Mouse (Mus musculus): Measurements from ENCODE around the gene Lkaaear1. TPM values are rescaled to one million over a fixed set of nuclear protein-coding genes. Genes with fewer than 3 reads are reported as not detected.

Lkaaear1 gene
- not detected in 2 replicates for total RNA-seq (2014; rRNA removed)
- polyA plus RNA-seq (2015; fragmentation: Nextera tagmentation; extraction: Ambion mirVana), result not detected in 2 replicates

DNA sequence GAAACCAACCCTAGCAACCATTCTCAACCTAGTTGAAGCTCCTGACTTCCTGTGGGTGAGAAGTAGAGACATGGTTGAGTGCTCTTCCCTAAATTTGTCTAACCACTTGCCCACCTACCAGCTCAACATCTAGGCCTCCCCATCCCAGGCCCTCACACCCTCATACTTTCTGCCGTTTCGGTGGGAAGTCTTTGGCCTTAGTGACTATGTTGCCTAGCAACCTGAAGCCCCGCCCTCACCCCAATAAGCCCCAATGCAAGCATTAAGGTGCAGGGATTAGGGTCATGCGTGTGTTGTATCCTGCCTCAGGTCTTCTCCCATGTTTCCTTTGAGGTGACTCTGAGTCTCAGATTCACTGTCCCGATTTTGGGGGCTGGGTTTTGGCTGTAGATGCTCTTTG lies at the start of gene Lkaaear1:
TSS of gene Lkaaear1 (minus strand) at position 202 of the 400 bp plus-strand sequence.
- TF ChIP-seq CTCF (IDR thresholded peaks at IDR 0.05), result no peak
- H3K27ac ChIP-seq (ENCODE audit: low read depth, low read length), result no peak within 1 kb of the TSS
- ATAC-seq (ENCODE audit: low FRiP score), result no peak
- WGBS, result 35% methylated on average over 5 of the region's 5 CpGs
- no peak within 1 kb of the TSS for H3K9ac ChIP-seq (replicated peaks; ENCODE audit: low read length, poor library complexity, severe bottlenecking)
- H3K4me3 ChIP-seq (ENCODE audit: low read depth, low read length), result no peak within 1 kb of the TSS
- H3K4me2 ChIP-seq (ENCODE audit: low read depth, low read length, poor library complexity, severe bottlenecking), result no peak within 1 kb of the TSS
- no peaks in the 10 kb centered on the region for H3K36me3 ChIP-seq (ENCODE audit: insufficient read depth, low read length)
- H3K4me1 ChIP-seq (ENCODE audit: insufficient read depth, low read length), result no peaks in the 10 kb centered on the region
- H3K27me3 ChIP-seq (ENCODE audit: insufficient read depth, low read length), result no peaks in the 10 kb centered on the region
- DNase-seq (ENCODE audit: low spot score), result no peak
- no peaks in the 10 kb centered on the region for H3K9me3 ChIP-seq (ENCODE audit: low read length)

DNA sequence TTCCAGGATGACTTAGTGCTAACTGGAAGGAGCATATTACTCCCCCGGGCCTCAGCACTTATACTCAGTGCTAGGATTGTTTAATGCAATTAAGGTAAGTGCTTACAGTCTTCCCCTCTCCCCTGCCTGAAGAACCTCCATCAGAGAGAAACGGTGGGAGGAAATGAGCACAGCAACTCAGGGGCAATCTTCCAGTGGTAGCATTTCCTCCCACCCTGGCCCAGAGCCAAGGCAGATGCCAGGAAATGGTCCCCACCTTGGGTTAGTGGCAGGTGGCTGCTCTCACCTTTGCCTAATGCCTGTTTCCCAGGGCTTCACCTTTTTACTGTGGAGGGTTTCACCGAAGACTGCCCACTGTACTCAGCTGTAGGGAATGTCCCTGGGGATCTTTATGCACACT lies 31.8 kb upstream of the Lkaaear1 start:
- Histone ChIP-seq H3K9me3 (ENCODE audit: low read length) (no peaks in the 10 kb centered on the region), H3K4me1 (ENCODE audit: insufficient read depth, low read length) (no peaks in the 10 kb centered on the region), H3K36me3 (ENCODE audit: insufficient read depth, low read length) (peaks cover 21% of the 10 kb centered on the region; the same call in 1 of the 2 replicates), H3K27me3 (ENCODE audit: insufficient read depth, low read length) (no peaks in the 10 kb centered on the region), H3K4me2 (ENCODE audit: low read depth, low read length, poor library complexity, severe bottlenecking) (no peak overlapping the region), H3K4me3 (ENCODE audit: low read depth, low read length) (no peak overlapping the region), H3K9ac (replicated peaks; ENCODE audit: low read length, poor library complexity, severe bottlenecking) (no peak overlapping the region), H3K27ac (ENCODE audit: low read depth, low read length) (no peak overlapping the region)
- DNase-seq (ENCODE audit: low spot score) (no peak), ATAC-seq (ENCODE audit: low FRiP score) (no peak)
- 85% methylated on average over 3 of the region's 3 CpGs for WGBS
- TF ChIP-seq CTCF (IDR thresholded peaks at IDR 0.05), result no peak

DNA sequence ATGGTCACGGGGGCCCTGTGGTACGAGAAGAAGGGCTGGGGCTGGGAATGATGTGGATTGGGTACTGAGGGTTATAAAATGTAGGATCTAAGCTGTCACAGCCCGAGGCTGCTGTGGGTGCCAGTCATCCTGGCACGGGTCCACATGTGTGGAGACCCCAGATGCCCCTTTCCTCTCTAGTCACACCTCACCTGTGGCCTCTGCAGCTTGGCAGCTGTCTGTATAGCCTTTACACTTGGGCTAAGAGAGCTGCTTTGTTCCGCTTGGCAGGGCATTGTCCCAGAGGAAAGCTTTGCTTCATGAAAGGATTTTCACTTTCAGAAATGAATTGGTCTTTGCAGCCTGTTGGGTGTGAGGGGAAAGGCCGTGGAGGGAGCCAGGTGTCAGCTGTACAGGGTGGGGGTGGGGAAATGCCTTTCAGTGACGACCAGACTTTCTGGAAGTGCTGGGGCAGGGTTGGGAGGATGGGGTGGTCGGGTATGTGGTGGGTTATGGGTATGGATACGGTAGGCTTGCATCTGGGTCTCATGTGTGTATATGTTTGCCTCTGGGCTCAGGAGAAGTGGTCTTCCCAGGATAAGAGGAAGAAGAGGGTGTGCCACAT lies 29.5 kb upstream of the Lkaaear1 start:
- no peak overlapping the region for H3K4me3 ChIP-seq (ENCODE audit: low read depth, low read length)
- H3K36me3 ChIP-seq (ENCODE audit: insufficient read depth, low read length), result peaks cover 25% of the 10 kb centered on the region; the same call in 1 of the 2 replicates
- 27% methylated on average over 9 of the region's 9 CpGs for WGBS
- H3K27ac ChIP-seq (ENCODE audit: low read depth, low read length), result no peak overlapping the region
- H3K9me3 ChIP-seq (ENCODE audit: low read length), result no peaks in the 10 kb centered on the region
- DNase-seq (ENCODE audit: low spot score) (peak; percentile 46), ATAC-seq (ENCODE audit: low FRiP score) (no peak)
- no peaks in the 10 kb centered on the region for H3K27me3 ChIP-seq (ENCODE audit: insufficient read depth, low read length)
- no peaks in the 10 kb centered on the region for H3K4me1 ChIP-seq (ENCODE audit: insufficient read depth, low read length)
- H3K4me2 ChIP-seq (ENCODE audit: low read depth, low read length, poor library complexity, severe bottlenecking), result no peak overlapping the region
- H3K9ac ChIP-seq (replicated peaks; ENCODE audit: low read length, poor library complexity, severe bottlenecking), result no peak overlapping the region
- no peak for TF ChIP-seq CTCF (IDR thresholded peaks at IDR 0.05)

DNA sequence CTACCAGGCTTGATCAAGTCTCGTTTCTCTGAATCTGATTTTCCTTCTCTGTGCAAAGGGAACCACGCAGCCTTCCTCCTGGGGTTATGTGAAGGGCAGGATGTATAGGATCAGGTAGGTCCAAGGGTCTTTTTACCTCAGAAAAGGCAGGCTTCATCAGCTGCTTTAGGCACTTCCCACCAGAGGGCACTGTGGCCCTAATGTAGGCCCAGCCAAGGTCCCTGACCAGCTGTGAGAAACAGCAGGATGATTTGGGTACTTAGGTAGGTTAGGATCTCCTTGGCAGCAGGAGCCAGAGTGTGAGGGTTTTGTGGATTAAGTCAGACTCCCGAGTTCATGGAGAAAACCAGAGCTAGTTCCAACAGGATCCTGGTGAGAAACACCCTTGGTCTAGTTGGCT lies 24.0 kb upstream of the Lkaaear1 start:
- ATAC-seq (ENCODE audit: low FRiP score) (no peak), DNase-seq (ENCODE audit: low spot score) (peak; percentile 76)
- 16% methylated on average over 3 of the region's 3 CpGs for WGBS
- peak; percentile 88 for TF ChIP-seq CTCF (IDR thresholded peaks at IDR 0.05)
- Histone ChIP-seq H3K4me1 (ENCODE audit: insufficient read depth, low read length) (peaks cover 2% of the 10 kb centered on the region; the same call in 1 of the 2 replicates), H3K4me2 (ENCODE audit: low read depth, low read length, poor library complexity, severe bottlenecking) (no peak overlapping the region), H3K27me3 (ENCODE audit: insufficient read depth, low read length) (no peaks in the 10 kb centered on the region), H3K9me3 (ENCODE audit: low read length) (no peaks in the 10 kb centered on the region), H3K4me3 (ENCODE audit: low read depth, low read length) (no peak overlapping the region), H3K9ac (replicated peaks; ENCODE audit: low read length, poor library complexity, severe bottlenecking) (no peak overlapping the region), H3K36me3 (ENCODE audit: insufficient read depth, low read length) (peaks cover 32% of the 10 kb centered on the region), H3K27ac (ENCODE audit: low read depth, low read length) (no peak overlapping the region)

DNA sequence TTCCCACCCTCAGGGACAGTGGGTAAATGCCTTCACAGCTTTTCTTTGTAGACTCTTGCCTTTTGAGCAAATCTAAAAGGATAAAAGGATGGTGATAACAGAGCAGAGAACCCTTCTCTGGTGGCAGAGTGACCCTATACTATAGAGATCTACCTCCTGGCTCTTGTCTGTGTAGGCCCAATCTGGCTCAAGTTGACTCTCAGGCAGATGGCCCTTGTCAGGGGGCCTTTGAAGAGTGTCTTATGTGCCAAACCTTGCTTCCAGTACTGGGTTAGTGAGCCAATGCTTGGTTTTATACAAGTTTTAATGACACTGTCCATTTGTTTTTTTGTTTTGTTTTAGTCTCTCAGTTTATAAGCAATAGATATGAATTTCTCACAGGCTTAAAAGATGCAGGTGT lies 23.0 kb upstream of the Lkaaear1 start:
- Histone ChIP-seq H3K9me3 (ENCODE audit: low read length) (no peaks in the 10 kb centered on the region), H3K4me1 (ENCODE audit: insufficient read depth, low read length) (peaks cover 8% of the 10 kb centered on the region), H3K27ac (ENCODE audit: low read depth, low read length) (no peak overlapping the region), H3K36me3 (ENCODE audit: insufficient read depth, low read length) (peaks cover 27% of the 10 kb centered on the region), H3K9ac (replicated peaks; ENCODE audit: low read length, poor library complexity, severe bottlenecking) (no peak overlapping the region), H3K4me3 (ENCODE audit: low read depth, low read length) (no peak overlapping the region), H3K4me2 (ENCODE audit: low read depth, low read length, poor library complexity, severe bottlenecking) (no peak overlapping the region), H3K27me3 (ENCODE audit: insufficient read depth, low read length) (no peaks in the 10 kb centered on the region)
- DNase-seq (ENCODE audit: low spot score) (no peak), ATAC-seq (ENCODE audit: low FRiP score) (no peak)
- no peak for TF ChIP-seq CTCF (IDR thresholded peaks at IDR 0.05)

DNA sequence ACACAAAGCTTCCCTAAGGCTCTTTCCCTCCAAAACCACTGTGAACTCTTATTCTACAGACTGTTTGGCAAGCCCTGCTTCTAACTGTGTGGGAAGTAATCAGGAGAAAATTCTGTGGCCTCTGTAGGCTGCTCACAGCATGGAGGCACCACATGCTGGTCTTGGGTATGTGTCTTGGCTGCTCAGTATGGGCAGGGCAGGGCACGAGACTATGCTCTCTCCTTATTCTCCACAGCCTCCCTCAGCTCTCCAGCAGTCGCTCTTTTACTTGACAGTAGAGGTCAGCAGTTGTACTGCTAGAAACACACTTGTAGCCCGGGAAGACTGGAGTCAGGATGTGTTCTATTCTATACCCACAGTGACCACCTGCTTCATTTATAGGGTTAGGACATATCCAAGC lies 21.8 kb upstream of the Lkaaear1 start:
- H3K36me3 ChIP-seq (ENCODE audit: insufficient read depth, low read length), result peaks cover 27% of the 10 kb centered on the region
- H3K9ac ChIP-seq (replicated peaks; ENCODE audit: low read length, poor library complexity, severe bottlenecking), result no peak overlapping the region
- DNase-seq (ENCODE audit: low spot score) (no peak), ATAC-seq (ENCODE audit: low FRiP score) (no peak)
- WGBS, result 29% methylated on average over 3 of the region's 3 CpGs
- TF ChIP-seq CTCF (IDR thresholded peaks at IDR 0.05), result peak; percentile 42
- no peak overlapping the region for H3K4me3 ChIP-seq (ENCODE audit: low read depth, low read length)
- no peak overlapping the region for H3K4me2 ChIP-seq (ENCODE audit: low read depth, low read length, poor library complexity, severe bottlenecking)
- H3K4me1 ChIP-seq (ENCODE audit: insufficient read depth, low read length), result peaks cover 10% of the 10 kb centered on the region
- H3K27ac ChIP-seq (ENCODE audit: low read depth, low read length), result no peak overlapping the region
- no peaks in the 10 kb centered on the region for H3K9me3 ChIP-seq (ENCODE audit: low read length)
- H3K27me3 ChIP-seq (ENCODE audit: insufficient read depth, low read length), result no peaks in the 10 kb centered on the region
